Mouse (Mus musculus): ENCODE data around the gene H2-DMa.

The H2-DMa gene

DNA sequence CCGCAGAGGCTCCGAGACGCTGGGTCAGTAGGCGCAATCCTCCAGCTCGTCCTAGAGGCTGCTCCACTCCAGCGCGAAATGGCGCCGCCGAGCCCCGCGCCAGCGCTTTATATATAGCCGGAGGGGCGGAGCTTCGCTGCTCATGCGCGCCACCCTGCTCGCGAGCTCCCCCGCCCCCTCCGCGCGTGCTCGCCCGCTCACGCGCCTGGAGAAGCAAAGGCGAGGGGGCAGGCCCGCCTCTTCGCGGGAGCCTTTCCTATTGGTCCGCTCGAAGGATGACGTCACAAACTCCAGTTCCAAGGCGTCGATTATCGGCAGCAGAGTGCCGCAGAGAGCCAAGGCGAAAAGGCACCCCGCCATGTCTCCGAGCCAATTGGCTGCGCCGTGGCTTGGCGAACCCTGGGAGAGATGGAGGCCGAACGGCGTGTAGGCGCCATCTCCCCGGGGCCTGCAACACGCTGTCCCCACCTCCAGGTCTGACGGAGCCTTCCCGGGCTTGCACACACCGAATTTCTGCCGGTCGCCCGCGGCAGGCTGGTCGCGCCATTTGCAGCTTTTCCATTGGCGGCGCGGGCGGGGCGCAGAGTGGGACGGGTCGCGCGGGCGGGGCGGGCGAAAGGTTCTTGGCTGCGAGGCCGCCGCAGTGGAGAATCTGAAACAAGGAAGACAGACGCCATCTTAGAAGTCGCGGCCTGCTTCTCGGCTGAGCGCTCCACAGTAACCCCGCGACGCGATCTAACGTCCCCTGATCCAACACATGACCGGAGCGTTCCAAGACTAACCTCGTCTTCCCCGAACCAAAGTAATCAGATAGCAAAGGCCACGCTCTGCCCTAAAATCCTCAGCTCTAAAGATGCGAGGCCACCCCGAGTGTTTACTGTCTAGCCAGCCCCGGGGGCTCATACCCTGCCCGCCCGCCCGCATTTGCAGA, at the start of gene H2-DMa:
TSS of gene H2-DMa (plus strand) at position 293 of the 931 bp plus-strand sequence.
- peak; percentile 100 for DNase-seq

GRCm38 (mm10) chr17:34072091-34072490, 47.2 kb upstream of the H2-DMa start:
- DNase-seq: no peak

- DNase-seq: peak; percentile 21
Observed at GRCm38 (mm10) chr17:34075271-34075670, 44.1 kb upstream of the H2-DMa start.

DNA sequence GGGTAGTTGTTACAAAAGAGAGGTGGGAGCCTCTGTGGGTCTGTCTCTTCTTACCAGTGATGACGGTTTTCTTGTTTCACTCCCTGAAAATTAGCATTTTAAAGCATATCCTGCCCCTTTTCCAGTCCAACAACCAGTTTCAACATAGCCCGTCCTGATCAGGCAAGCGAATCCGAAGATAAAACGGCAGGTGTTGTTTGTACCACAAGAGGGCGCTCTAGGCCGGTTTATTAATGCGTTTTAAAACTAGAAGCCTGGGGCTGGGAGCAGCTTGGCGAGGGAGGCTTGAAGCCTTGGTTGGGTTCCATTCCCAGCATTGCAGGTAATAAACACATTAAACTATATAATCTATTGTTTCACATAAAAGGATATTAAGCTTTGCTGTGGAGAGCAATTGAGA, 41.8 kb upstream of the H2-DMa start:
- DNase-seq: peak; percentile 40

DNA sequence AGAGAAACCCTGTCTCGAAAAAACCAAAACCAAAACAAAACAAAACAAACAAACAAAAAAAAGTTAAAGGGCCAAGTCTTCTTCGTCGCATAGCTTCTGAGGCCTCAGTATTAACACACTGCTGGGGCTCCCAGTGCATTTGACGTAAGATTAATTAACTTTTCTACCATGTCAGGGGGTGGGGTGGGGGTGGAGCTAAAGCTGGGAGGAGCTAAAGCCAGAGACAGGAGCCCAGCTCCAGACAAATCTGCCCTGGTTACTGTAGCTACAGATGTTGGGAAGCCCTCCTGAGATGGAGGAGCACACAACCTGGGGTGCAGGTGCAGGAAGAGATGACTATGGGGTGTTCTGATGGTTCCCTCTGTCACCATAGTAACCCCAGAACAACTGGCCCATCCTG, 41.2 kb upstream of the H2-DMa start:
- DNase-seq: no peak

- no peak for DNase-seq
Observed at GRCm38 (mm10) chr17:34079002-34079401, 40.3 kb upstream of the H2-DMa start.

DNA sequence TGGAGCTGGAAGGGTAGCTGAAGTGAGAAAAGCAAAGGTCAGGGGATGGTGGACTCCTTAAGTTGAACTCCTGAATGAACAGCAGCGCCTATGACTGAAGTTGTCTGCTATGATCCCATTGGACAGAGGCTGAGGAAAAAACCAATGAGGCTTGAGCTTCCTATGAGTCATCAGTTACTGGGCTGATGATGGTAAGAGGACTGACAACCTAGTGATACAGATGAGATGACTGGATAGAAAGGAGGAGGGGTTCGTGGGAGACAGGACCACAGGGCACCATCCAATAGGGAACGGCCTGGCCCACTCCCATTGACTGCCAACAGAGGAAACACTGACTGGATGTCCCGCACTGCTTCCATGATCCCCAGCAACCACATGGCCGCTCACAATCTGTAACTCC, 39.7 kb upstream of the H2-DMa start:
- DNase-seq: peak; percentile 7

DNA sequence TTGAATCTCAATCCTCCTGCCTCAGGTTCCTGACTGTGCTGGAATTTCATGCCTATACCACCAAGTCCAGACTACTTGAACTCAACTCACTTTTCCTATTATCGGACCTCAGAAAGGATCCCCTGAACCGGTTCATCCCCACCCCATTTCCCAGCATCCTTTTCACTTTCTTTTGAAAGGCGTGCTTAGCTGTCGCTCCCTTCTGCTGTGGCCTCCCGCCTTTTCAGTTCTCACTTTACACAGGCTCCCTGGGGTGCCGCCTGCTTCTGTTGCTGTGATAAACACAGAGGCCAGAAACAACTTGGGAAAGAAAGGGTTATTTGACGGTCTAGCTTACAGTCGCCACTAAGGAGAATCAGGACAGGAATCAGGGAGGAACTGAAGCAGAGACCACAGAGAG, 36.2 kb upstream of the H2-DMa start:
- DNase-seq: no peak

DNA sequence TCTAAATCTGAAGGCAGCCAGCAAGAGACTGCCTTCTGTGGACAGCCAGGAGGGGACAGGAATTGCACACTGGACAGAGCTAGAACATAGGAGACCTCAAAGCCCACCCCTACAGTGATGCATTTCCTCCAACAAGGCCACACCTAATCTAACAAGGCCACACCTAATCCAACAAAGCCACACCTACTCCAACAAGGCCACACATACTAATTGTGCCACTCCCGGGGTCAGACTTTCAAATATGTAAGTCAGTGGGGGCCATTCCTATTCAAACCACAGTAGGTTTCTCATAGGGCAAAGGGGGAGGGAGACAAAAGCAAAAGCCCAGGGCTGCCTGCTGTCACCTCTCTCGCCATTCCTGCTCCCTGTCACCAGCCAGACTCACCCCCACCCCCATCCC, 32.0 kb upstream of the H2-DMa start:
- DNase-seq: no peak

DNA sequence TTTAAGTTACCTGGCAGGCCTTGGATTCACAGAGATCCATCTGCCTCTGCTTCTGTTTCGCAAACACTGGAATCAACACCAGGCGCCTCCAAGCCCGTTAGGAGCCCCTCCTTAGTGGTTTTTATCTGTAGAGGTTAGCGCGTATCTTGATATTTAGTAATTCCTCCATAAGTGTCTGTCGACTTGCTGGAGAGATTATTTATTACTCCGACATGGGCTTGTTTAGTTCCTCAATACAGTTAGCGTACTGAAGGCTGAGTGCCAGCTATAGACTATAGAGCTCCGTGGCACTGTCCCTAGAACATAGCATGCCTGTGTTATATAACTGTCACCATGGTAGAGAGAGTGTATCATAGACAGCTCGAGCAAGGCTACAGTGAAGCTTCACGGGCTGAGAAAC, 31.2 kb upstream of the H2-DMa start:
- DNase-seq: no peak

GRCm38 (mm10) chr17:34090923-34091322, 28.4 kb upstream of the H2-DMa start:
- no peak for DNase-seq

DNA sequence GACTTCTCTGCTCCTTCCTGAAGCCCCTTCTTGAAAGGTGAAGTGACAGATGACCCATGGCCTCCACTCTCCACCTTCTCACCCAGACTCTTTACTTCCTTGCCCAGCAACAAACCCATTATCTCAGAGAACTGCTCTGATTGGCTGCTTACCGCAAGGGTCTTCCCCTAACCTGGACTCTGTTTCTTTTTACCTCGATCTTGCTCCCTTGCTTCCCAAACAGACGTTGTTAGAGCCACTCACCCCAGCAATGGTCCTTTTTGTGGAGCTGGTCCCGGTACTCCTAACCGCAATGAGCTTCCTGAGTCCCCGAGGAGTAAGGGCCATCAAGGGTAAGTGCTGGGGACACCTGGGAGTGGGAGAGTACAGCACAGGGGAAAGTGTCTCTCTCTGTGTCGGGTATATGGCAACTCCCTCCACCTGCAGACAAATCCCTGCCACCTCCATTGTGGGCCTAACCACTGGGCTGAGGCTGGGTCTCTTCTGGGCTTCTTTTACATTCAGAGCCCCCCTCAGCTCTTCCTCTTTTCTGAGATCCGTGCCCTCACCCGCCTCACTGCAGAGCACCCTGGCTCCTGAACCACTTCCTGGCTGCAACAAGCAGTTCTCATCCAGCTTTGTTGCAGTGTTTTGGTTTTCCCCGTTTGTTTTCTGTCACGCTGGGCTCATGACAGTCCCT, 27.0 kb upstream of the H2-DMa start, which contains the start of gene H2-Oa:
TSS of gene H2-Oa (plus strand) at position 144 of the 679 bp plus-strand sequence.
- no peak for DNase-seq

GRCm38 (mm10) chr17:34093199-34093874, 26.0 kb upstream of the H2-DMa start:
- DNase-seq: no peak

DNA sequence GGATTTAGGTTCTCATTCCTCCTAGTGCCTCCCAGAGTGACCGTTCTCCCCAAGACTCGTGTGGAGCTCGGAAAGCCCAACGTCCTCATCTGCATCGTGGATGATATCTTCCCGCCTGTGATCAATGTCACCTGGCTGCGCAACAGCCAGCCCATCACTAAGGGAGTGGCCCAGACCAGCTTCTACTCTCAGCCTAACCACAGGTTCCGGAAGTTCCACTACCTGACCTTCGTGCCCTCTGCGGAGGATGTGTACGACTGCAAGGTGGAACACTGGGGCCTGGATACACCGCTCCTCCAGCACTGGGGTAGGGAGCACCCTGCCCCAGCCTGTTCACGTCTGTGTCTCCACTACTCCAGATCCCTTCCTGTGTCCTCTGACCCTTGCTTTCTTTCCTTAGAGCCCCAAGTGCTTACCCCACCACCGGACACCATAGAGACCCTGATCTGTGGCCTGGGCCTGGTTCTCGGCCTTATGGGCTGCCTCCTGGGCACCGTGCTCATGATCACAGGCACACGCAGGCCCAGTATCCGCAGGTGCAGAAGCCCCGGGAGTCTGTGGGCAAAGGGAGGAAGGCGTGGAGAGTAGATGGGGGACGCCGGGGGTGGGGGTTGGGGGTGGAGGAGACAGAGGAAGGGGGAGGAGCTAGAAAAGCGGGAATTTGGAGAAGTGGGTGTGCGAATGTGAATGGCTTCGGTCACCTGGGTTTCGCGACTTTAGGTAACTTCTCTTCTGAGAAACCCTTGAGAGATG, 24.9 kb upstream of the H2-DMa start:
- no peak for DNase-seq

DNA sequence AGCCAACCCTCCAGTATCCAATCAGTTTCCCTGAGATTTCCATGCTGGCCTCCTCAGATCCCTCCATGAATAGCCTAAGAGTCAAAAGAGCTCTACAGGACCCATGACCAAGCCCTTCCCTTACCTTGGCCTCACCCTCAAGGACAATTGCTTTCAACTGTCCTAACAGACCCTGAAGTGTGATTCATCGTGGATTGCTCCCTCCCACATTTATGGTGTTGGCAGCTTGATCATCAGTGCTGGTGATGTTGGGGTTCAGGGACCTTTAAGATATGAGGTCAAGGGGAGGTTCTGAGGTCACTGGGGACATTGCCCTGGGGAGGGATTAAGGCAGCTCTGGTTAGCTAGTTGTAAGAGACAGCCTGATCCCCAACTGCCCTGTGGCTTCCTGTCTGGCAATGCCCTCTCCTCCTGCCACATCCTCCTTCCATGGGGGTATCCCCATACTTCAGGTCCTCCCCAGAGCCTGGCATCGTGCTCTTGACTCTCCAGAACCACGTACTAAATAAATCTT, 22.8 kb upstream of the H2-DMa start:
- DNase-seq: no peak

GRCm38 (mm10) chr17:34097272-34097671, 22.1 kb upstream of the H2-DMa start:
- DNase-seq: no peak

DNA sequence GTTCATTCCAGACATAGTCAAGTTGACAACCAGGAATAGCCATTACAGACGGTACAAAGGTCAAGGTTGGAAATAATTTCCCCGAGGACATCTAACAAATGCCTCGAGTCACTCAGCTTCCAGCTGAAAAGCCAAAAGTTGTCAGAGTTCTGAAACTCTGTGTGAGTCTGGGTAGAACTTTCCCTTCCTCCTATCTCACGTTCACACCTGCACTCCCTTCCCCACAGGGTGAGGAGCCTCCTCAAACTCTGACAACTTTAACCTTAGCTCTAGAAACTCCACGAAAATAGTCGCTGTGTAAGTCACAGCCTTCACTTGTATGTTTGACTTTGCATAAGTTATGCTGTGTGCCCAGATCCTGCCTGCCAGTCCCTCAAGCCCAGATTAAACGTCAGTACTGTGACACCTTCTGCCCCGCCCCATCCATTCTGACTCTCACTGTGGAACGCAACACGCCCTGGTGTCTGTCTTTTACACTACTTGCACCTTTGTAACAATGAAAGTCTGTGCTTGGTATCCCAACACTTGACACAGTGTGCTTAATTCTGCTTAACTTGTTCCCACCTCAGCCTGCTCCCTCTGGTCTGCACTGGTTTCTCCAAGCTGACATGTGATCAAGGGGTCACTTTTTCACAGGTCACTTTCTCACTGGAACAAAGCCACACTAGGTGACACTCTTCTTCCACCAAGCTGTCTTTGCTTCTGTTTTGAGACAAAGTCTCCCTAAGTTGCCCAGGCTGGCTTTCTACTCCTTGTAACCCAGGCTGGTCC, 20.4 kb upstream of the H2-DMa start:
- DNase-seq: no peak

- no peak for DNase-seq
Observed at GRCm38 (mm10) chr17:34099531-34099930, 19.8 kb upstream of the H2-DMa start.

DNA sequence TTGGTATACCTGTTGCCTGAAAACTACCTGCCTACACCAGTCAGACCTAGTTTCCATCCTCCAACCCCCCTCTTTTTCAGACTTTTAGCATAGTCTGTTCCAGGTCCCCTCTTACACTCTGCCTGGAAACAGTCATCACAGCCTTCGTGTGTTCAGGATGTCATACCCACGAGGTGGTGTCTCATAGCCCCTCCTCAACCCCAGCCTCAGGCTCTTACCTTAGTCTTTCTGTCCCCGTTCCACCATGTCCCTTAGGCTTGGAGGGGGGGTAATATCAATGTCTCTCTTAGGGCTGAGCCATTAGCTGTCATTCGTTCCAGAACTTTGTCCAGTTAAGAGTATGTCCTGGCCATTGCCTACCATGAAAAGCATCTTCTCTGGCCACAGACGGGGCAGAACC, 18.2 kb upstream of the H2-DMa start:
- DNase-seq: no peak

DNA sequence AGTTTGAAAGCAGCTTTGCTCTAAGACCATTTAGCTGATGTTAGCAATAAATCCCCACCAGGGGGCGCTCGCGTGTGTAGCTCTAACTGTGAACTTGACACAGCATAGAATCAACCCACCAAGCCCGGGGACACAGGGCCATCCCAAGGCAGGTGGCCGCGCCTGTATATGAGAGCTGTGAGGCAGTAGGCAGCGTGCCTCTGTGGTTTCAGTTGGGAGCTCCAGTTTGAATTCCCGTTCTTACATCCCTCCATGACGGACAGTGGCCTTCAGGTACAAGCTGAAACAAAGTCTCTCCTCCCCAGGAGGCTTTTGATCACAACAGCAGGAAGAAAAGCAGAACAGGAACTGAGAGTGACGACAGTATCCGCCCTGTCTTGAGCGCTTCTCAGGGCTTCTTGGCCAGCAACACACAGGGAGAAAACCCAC, 17.7 kb upstream of the H2-DMa start:
- peak; percentile 79 for DNase-seq

DNA sequence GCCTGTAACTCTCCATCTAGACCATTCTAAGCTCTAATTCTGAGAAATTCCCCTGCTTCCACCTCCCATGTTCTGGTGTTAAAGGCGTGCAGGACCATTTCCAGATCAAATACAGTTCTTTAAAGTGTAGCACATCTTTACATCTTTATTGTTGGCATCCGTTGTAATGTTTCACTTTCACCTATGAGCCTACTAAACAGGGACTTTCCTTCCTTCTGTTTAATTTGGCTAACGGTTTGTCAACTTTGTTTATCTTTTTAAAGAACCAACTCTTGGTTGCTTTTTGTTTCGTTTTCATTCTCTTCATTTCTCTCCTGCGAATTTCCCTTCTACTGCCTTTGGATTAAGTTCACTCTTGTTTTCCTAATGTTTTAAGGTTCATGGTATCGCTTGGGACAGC, 16.5 kb upstream of the H2-DMa start:
- no peak for DNase-seq

GRCm38 (mm10) chr17:34104804-34105203, 14.5 kb upstream of the H2-DMa start:
- no peak for DNase-seq
